Mouse (Mus musculus): ENCODE results near the gene Prmt6. TPM values are rescaled to one million over a fixed set of nuclear protein-coding genes. Genes with fewer than 3 reads are reported as not detected.

The Prmt6 gene
- polyA plus RNA-seq (2015; fragmentation: Nextera tagmentation; extraction: Ambion mirVana), result 24.3 and 25.6 TPM in 2 replicates

GRCm38 (mm10) chr3:110250839-110251700 lies at the start of gene Prmt6:
Gene Prmt6, minus strand, starts transcription at chr3:110250998.
- H3K4me1 ChIP-seq, result peaks cover 22% of the 10 kb centered on the region

GRCm38 (mm10) chr3:110290485-110291045 lies 39.8 kb upstream of the Prmt6 start:
- H3K27me3 ChIP-seq (replicated peaks), result no peaks in the 10 kb centered on the region
- H3K27ac ChIP-seq, result no peak overlapping the region
- 86% methylated on average over 8 of the region's 8 CpGs for WGBS
- no peak overlapping the region for H3K4me3 ChIP-seq
- ATAC-seq (replicated peaks), result no peak
- no peaks in the 10 kb centered on the region for H3K4me1 ChIP-seq
- no peak overlapping the region for H3K9ac ChIP-seq
- H3K9me3 ChIP-seq, result no peaks in the 10 kb centered on the region
- no peaks in the 10 kb centered on the region for H3K36me3 ChIP-seq (replicated peaks)
- no peak overlapping the region for H3K4me2 ChIP-seq

More at GRCm38 (mm10) chr3:110250839-110251700, at the start of gene Prmt6:
- Histone ChIP-seq H3K36me3 (replicated peaks) (peaks cover 7% of the 10 kb centered on the region; the same call in 1 of the 2 replicates), H3K27me3 (replicated peaks) (no peaks in the 10 kb centered on the region), H3K9me3 (no peaks in the 10 kb centered on the region), H3K9ac (peak within 1 kb of the TSS; percentile 91), H3K4me3 (peak within 1 kb of the TSS; percentile 81), H3K27ac (peak within 1 kb of the TSS; percentile 96), H3K4me2 (peak within 1 kb of the TSS; percentile 50)
- ATAC-seq (replicated peaks), result peak; percentile 97
- WGBS, result 19% methylated on average over 38 of the region's 38 CpGs

GRCm38 (mm10) chr3:110282651-110283050 lies 31.9 kb upstream of the Prmt6 start:
- no peak for ATAC-seq (replicated peaks)
- Histone ChIP-seq H3K4me2 (no peak overlapping the region), H3K27ac (no peak overlapping the region), H3K36me3 (replicated peaks) (no peaks in the 10 kb centered on the region), H3K27me3 (replicated peaks) (no peaks in the 10 kb centered on the region), H3K9ac (no peak overlapping the region), H3K4me1 (no peaks in the 10 kb centered on the region), H3K9me3 (no peaks in the 10 kb centered on the region), H3K4me3 (no peak overlapping the region)
- 80% methylated on average over 5 of the region's 5 CpGs for WGBS

- WGBS, result 49% methylated on average over 2 of the region's 2 CpGs
- no peak overlapping the region for H3K4me2 ChIP-seq
- H3K27ac ChIP-seq, result no peak overlapping the region
- H3K27me3 ChIP-seq (replicated peaks), result no peaks in the 10 kb centered on the region
- no peak overlapping the region for H3K9ac ChIP-seq
- no peaks in the 10 kb centered on the region for H3K36me3 ChIP-seq (replicated peaks)
- no peaks in the 10 kb centered on the region for H3K9me3 ChIP-seq
- no peak overlapping the region for H3K4me3 ChIP-seq
- H3K4me1 ChIP-seq, result no peaks in the 10 kb centered on the region
- no peak for ATAC-seq (replicated peaks)
Observed at GRCm38 (mm10) chr3:110267790-110268189, 17.0 kb upstream of the Prmt6 start.

GRCm38 (mm10) chr3:110253105-110253504 lies 2.3 kb upstream of the Prmt6 start:
- Histone ChIP-seq H3K4me2 (no peak overlapping the region), H3K4me3 (no peak overlapping the region), H3K27me3 (replicated peaks) (no peaks in the 10 kb centered on the region), H3K27ac (no peak overlapping the region), H3K9ac (no peak overlapping the region), H3K9me3 (no peaks in the 10 kb centered on the region), H3K36me3 (replicated peaks) (no peaks in the 10 kb centered on the region), H3K4me1 (peaks cover 15% of the 10 kb centered on the region)
- WGBS, result 90% methylated on average over 4 of the region's 4 CpGs
- ATAC-seq (replicated peaks), result no peak

GRCm38 (mm10) chr3:110249891-110250838 lies 633 bp downstream of the Prmt6 start:
- Histone ChIP-seq H3K27me3 (replicated peaks) (no peaks in the 10 kb centered on the region), H3K4me1 (peaks cover 22% of the 10 kb centered on the region), H3K4me2 (peak overlapping the region; percentile 50), H3K9ac (peak overlapping the region; percentile 91), H3K27ac (peak overlapping the region; percentile 96), H3K36me3 (replicated peaks) (peaks cover 7% of the 10 kb centered on the region; the same call in 1 of the 2 replicates), H3K9me3 (no peaks in the 10 kb centered on the region), H3K4me3 (peak overlapping the region; percentile 81)
- peak; percentile 90 for ATAC-seq (replicated peaks)
- under 1% methylated on average over 89 of the region's 89 CpGs for WGBS

GRCm38 (mm10) chr3:110236819-110237463 lies 13.9 kb downstream of the Prmt6 start:
- Histone ChIP-seq H3K9me3 (no peaks in the 10 kb centered on the region), H3K4me1 (no peaks in the 10 kb centered on the region), H3K9ac (no peak overlapping the region), H3K4me3 (no peak overlapping the region), H3K27ac (no peak overlapping the region), H3K27me3 (replicated peaks) (no peaks in the 10 kb centered on the region), H3K36me3 (replicated peaks) (no peaks in the 10 kb centered on the region), H3K4me2 (no peak overlapping the region)
- no peak for ATAC-seq (replicated peaks)
- 73% methylated on average over 1 of the region's 1 CpGs for WGBS

Other genes starting within 250 kb of the Prmt6 start
- gene Ntng1, start 107.0 kb downstream of the Prmt6 start, polyA plus RNA-seq (2015; fragmentation: Nextera tagmentation; extraction: Ambion mirVana), result 37.5 and 48.9 TPM in 2 replicates